Mouse (Mus musculus): ENCODE measurements around the gene Pmfbp1.

DNA sequence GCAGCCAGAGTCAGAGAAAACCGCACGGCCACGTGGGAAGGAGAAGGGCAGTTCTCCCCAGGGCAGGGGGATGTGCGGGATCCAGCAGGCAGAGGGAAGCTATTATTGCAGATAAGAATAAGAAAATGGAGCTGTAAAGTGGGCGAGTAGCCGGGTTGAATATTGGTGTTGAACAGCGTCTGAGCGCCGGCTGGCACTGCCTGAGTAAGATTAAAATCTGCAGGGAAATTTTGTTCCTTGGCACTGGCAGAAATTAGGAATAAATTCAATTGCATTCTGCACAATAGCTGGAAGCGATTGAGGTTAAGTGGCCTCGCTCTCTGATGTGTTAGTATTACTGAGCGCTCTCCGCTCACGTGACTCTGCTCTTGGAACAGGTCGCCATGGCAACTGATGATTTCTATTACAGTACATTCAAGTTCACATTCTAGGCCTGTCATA, 29.4 kb upstream of the Pmfbp1 start:
- TF ChIP-seq CTCF (IDR thresholded peaks at IDR 0.05; ENCODE audit: low read depth, low read length) (no peak), POLR2A (IDR thresholded peaks at IDR 0.05; ENCODE audit: extremely low read depth, insufficient read depth, low read length) (no peak)

All from liver, adult 2 months (tissue).